Mouse (Mus musculus) splenic B cell, adult 2 months (primary cell): Measurements from ENCODE around the gene Tsks.

ENCODE experiments used
- DNase-seq: peaks from one replicate; pipeline ENCODE4 v3.0.0-alpha.2; 2011; ENCODE audit warnings: low read depth, low spot score
- H3K27me3 ChIP-seq: 2 replicates; pipeline ENCODE4 v1.6.1; 2012; ENCODE audit warnings: mild to moderate bottlenecking, low read length, moderate library complexity, mixed read lengths; ENCODE audit not compliant: control insufficient read depth, poor library complexity, insufficient read depth, severe bottlenecking
- H3K36me3 ChIP-seq: 2 replicates; pipeline ENCODE4 v1.6.1; 2012; ENCODE audit warnings: mild to moderate bottlenecking, low read length, moderate library complexity, mixed read lengths; ENCODE audit not compliant: control insufficient read depth, poor library complexity, insufficient read depth, severe bottlenecking

The Tsks gene

GRCm38 (mm10) chr7:45000539-45001114 lies 57.6 kb downstream of the Tsks start:
- DNase-seq, result no peak
- peaks cover 14% of the 10 kb centered on the region for H3K36me3 ChIP-seq
- no peaks in the 10 kb centered on the region for H3K27me3 ChIP-seq

- no peak for DNase-seq
- Histone ChIP-seq H3K27me3 (no peaks in the 10 kb centered on the region), H3K36me3 (peaks cover 23% of the 10 kb centered on the region)
Observed at GRCm38 (mm10) chr7:45002440-45002839, 59.4 kb downstream of the Tsks start.

- H3K27me3 ChIP-seq, result no peaks in the 10 kb centered on the region
- H3K36me3 ChIP-seq, result peaks cover 24% of the 10 kb centered on the region
- DNase-seq, result no peak
Observed at GRCm38 (mm10) chr7:45004546-45004945, 61.5 kb downstream of the Tsks start.

DNA sequence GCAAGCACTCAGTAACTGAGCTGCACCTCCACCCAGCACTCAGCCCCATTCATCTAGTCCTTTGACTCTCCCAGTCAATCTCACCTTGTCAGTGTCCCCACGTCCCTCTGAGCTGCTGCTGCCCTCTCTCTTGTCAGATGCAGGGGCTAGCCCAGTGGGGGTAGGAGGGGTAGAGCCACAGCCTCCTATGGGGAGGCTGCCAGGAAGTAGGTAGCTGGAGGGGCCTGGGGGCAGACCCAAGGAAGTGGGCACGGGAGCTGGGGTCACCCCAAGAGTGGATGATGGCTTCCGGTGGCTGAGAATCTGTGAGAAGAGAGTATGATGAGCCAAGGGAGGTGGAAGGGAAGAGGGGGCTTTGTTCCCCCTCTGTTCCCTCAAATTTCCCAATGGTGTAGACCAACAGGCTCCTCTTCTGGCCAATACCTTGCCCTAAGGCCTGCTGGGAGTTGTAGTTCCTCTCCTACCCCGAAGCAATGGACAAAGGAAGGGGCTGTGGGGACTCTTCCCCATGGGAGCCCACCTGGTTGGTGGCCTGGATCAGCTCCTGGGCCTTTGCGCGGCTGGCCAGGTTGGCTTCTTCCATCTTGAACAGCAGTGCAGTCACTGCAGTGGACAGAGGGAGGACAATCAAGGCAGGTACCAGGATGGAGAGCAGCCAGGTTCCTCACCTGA lies 62.5 kb downstream of the Tsks start:
- H3K27me3 ChIP-seq, result no peaks in the 10 kb centered on the region
- DNase-seq, result no peak
- H3K36me3 ChIP-seq, result peaks cover 19% of the 10 kb centered on the region

GRCm38 (mm10) chr7:45006503-45006902 lies 63.5 kb downstream of the Tsks start:
- H3K27me3 ChIP-seq, result no peaks in the 10 kb centered on the region
- no peak for DNase-seq
- H3K36me3 ChIP-seq, result peaks cover 17% of the 10 kb centered on the region

DNA sequence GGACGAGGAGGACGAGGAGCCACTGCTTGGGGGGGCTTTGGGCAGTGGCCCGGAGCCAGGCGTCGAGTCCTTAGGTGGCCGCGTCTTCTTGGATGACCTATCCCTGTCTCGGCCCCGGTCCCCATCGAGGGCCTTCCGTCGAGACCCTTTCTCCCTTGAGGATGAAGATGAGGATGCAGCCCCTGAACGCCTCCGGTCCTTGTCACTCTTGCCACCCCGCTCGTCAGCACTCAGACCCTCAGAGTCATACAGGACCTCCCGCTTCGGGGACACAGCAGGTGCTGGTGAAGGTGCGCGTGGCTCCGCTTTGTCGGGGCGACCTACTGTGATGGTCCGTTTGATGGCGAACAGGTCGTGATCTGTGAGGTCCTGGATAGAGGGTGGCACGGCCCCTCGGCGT lies 64.1 kb downstream of the Tsks start:
- H3K36me3 ChIP-seq, result peaks cover 15% of the 10 kb centered on the region
- H3K27me3 ChIP-seq, result no peaks in the 10 kb centered on the region
- no peak for DNase-seq
